Mouse (Mus musculus): ENCODE measurements around the gene Mon1b. TPM values are rescaled to one million over a fixed set of nuclear protein-coding genes. Genes with fewer than 3 reads are reported as not detected.

The Mon1b gene
- polyA plus RNA-seq, 1 experiment from 2014 or later: 7.7 TPM

DNA sequence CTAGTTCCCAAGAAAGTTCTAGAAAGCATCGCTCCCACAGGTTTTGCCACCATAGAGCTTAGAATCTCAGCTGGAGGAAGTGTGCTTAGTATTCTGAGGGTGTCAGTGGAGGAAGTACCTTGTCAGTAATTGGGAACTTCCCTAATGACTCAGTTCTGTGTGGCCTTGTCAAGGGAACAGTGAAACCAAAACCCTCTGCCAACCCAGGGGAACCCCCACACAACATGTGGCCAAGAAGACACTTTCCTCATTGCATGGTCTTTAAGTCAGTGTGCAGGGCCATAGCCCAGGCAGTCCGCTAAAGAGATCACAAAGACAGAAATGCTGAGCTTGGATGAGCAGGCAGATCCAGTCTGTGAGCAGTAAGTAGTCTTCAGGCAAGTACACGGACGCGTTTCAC lies 20.8 kb downstream of the Mon1b start:
- no peak overlapping the region for H3K4me3 ChIP-seq
- no peaks in the 10 kb centered on the region for H3K27me3 ChIP-seq (replicated peaks; ENCODE audit: low read depth, poor library complexity, severe bottlenecking)
- H3K36me3 ChIP-seq (replicated peaks): no peaks in the 10 kb centered on the region
- no peak for DNase-seq (ENCODE audit: low spot score)
- H3K9me3 ChIP-seq: no peaks in the 10 kb centered on the region
- WGBS: 95% methylated on average over 5 of the region's 5 CpGs
- no peaks in the 10 kb centered on the region for H3K4me1 ChIP-seq
- no peak overlapping the region for H3K27ac ChIP-seq (replicated peaks)

DNA sequence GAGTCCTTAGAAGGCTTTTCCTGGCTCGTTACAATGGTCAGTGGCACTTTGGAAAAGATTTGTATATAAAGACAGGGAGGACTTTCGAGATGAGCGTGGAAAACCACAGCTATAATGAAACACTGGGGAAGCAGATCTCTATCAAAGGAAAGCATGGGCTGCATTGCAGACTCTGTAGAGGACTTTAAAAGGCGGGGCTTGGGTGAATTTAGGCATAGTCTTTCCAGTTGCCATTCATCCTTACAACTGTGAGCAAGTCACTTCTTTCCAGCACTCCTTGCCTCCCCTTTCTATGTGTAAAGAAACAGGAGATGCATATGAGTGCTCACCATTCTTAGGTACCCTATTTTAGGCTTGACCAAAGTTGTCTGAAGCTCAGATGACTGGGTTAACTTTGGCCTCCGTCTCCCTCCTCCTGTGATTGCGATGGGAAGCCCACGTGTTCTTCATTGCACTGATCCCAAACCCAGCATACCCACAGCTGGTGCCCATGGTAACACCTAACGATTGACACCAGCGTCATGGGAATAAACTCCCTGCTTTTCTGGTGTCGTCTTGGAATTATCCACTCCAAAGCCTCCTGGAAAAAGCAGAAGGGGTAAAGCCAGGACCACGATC lies 21.4 kb downstream of the Mon1b start:
- DNase-seq (ENCODE audit: low spot score): no peak
- Histone ChIP-seq H3K36me3 (replicated peaks) (no peaks in the 10 kb centered on the region), H3K4me1 (no peaks in the 10 kb centered on the region), H3K27me3 (replicated peaks; ENCODE audit: low read depth, poor library complexity, severe bottlenecking) (no peaks in the 10 kb centered on the region), H3K4me3 (no peak overlapping the region), H3K9me3 (no peaks in the 10 kb centered on the region), H3K27ac (replicated peaks) (no peak overlapping the region)
- 82% methylated on average over 11 of the region's 11 CpGs for WGBS

DNA sequence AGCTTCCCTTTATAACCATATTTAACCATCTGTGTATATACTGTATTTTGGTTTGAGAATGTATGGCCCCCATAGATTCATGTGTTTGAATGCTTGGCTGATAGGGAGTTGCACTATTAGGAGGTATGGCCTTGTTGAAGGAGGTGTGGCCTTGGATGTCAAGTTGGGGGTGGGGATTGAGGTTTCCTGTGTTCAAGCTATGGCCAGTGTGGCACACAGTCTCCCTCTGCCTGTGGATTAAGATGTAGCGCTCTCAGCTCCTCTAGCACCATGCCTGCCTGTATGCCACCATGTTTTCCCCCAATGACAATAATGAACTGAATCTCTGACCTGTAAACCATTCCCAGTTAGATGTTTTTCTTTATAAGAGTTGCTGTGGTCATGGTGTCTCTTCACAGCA lies 24.7 kb downstream of the Mon1b start:
- no peaks in the 10 kb centered on the region; the same call in 1 of the 2 replicates for H3K4me1 ChIP-seq
- H3K4me3 ChIP-seq: no peak overlapping the region
- no peaks in the 10 kb centered on the region for H3K27me3 ChIP-seq (replicated peaks; ENCODE audit: low read depth, poor library complexity, severe bottlenecking)
- H3K27ac ChIP-seq (replicated peaks): no peak overlapping the region
- no peak for DNase-seq (ENCODE audit: low spot score)
- 89% methylated on average over 1 of the region's 1 CpGs for WGBS
- H3K9me3 ChIP-seq: no peaks in the 10 kb centered on the region
- H3K36me3 ChIP-seq (replicated peaks): no peaks in the 10 kb centered on the region

DNA sequence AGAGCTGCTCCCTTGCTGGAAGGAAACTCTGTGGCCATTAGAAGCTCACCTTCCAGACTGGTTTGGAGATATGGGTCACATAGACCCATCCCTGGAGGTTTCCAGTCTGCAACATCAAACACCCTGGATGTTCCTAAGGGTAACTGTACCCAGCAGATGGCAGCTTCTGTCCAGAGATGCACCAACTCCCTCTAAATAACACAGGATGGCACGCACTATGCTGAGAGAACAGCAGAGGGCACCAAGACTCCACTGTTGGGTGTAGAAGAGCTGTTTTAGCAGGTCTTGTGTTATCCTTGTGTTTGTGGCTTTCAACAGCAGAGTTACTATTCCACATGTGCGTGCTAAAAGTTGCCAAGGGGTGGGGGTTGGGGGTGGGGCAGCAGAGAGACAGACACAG lies 29.2 kb downstream of the Mon1b start:
- peaks cover 19% of the 10 kb centered on the region for H3K4me1 ChIP-seq
- H3K27ac ChIP-seq (replicated peaks): no peak overlapping the region
- H3K27me3 ChIP-seq (replicated peaks; ENCODE audit: low read depth, poor library complexity, severe bottlenecking): no peaks in the 10 kb centered on the region
- 13% methylated on average over 2 of the region's 2 CpGs for WGBS
- no peak overlapping the region for H3K4me3 ChIP-seq
- no peaks in the 10 kb centered on the region for H3K36me3 ChIP-seq (replicated peaks)
- peak; percentile 83 for DNase-seq (ENCODE audit: low spot score)
- H3K9me3 ChIP-seq: no peaks in the 10 kb centered on the region

DNA sequence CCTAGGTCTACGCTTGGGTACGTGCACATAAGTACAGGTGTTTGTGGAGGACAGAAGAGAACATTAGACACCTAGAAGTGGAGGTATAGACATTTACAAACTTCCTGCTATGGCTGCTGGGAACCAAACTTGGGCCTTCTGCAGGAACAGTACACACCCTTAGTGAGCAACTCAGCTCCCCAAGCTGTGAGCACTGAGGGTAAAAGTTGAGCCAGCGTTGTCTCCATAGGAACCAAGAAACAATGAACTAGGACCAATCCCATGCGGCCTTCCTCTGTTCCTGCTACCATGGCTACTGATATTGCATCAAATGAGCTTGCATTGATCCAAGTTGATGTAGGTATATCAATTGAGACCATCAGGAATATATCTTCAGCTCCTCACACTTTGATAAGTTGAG lies 29.6 kb downstream of the Mon1b start:
- Histone ChIP-seq H3K36me3 (replicated peaks) (no peaks in the 10 kb centered on the region), H3K27ac (replicated peaks) (no peak overlapping the region), H3K4me1 (peaks cover 21% of the 10 kb centered on the region), H3K4me3 (no peak overlapping the region), H3K9me3 (no peaks in the 10 kb centered on the region), H3K27me3 (replicated peaks; ENCODE audit: low read depth, poor library complexity, severe bottlenecking) (no peaks in the 10 kb centered on the region)
- WGBS: 69% methylated on average over 4 of the region's 4 CpGs
- no peak for DNase-seq (ENCODE audit: low spot score)

DNA sequence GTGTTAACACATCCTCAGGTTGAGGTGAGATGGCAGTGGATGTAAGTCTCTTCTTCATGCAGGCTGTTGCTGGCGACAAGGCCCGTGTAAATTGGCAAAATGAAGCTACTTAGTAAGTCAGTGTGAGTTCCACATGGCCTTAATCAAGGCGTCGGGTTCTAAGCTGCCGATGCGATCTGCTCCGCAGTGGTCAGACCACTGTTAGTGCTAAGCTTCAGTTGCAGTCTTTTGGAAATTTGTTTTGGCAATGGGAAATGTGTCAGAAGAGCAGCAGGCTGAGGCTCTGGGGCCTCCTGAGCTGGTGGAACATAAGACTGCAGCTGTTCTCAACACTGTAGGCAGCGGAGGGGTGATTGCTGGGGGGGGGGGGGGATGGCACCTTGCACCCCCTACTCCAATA lies 30.6 kb downstream of the Mon1b start:
- Histone ChIP-seq H3K4me1 (peaks cover 21% of the 10 kb centered on the region), H3K36me3 (replicated peaks) (no peaks in the 10 kb centered on the region)

DNA sequence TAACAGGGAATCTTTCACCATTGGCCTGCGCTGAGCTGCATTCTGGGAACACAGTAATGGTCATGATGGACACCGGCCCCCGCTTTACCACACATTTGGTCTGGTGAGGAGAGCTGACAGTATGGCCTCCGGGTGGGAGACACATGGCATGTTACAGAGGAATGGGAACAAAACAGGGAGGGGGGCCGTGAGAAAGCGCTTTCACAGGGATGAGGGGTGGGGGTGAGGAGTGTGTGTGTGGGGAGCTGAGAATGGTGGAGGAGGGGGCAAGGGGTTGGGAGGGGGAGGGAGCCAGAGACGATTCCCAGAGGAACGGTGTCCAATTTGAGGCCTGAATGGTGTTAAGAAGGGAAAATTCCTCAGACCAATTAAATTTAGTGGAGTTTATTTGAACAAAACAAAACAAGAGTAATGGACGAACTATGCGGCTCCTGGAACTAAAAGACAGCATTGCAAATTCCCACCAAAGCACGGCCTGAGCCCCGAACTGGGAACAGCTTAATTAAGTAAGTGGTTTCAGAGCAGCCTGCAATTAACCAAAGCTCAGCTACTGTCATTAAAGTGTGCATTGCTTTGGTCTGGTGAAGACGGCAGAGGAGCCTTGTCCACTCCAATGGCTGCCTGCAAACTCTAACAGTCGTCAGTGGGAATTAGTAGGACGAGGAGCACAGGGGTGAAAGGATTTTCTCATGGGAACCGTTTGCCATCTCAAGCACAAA lies 31.5 kb downstream of the Mon1b start:
- no peaks in the 10 kb centered on the region for H3K36me3 ChIP-seq (replicated peaks)
- H3K4me1 ChIP-seq: peaks cover 21% of the 10 kb centered on the region
- H3K27ac ChIP-seq (replicated peaks): no peak overlapping the region
- no peak overlapping the region for H3K4me3 ChIP-seq
- WGBS: 54% methylated on average over 16 of the region's 16 CpGs
- no peaks in the 10 kb centered on the region for H3K9me3 ChIP-seq
- no peak for DNase-seq (ENCODE audit: low spot score)
- no peaks in the 10 kb centered on the region for H3K27me3 ChIP-seq (replicated peaks; ENCODE audit: low read depth, poor library complexity, severe bottlenecking)

More for the DNA sequence above, 30.6 kb downstream of the Mon1b start:
- no peak for DNase-seq (ENCODE audit: low spot score)
- 70% methylated on average over 8 of the region's 8 CpGs for WGBS
- Histone ChIP-seq H3K4me3 (no peak overlapping the region), H3K9me3 (no peaks in the 10 kb centered on the region), H3K27ac (replicated peaks) (no peak overlapping the region), H3K27me3 (replicated peaks; ENCODE audit: low read depth, poor library complexity, severe bottlenecking) (no peaks in the 10 kb centered on the region)

DNA sequence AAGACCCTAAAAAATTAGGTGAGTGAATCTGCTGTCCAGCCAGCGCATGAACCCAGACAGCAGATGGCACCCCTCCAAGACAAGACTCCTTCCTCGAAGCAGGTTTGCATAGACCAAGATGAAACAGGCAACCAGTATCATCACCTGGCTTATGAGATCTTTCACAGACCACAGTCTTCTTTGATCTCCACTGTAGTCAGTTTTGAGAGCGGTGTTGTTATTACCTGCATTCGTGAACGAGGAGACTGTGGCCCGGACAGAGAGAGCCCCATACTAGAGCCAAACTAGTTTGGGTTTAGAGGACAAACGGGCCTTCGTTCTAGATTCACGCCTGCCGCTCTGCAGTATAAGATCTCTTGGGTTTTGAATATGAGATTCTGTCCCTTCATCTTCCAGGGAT lies 34.5 kb downstream of the Mon1b start:
- WGBS: 89% methylated on average over 10 of the region's 10 CpGs

DNA sequence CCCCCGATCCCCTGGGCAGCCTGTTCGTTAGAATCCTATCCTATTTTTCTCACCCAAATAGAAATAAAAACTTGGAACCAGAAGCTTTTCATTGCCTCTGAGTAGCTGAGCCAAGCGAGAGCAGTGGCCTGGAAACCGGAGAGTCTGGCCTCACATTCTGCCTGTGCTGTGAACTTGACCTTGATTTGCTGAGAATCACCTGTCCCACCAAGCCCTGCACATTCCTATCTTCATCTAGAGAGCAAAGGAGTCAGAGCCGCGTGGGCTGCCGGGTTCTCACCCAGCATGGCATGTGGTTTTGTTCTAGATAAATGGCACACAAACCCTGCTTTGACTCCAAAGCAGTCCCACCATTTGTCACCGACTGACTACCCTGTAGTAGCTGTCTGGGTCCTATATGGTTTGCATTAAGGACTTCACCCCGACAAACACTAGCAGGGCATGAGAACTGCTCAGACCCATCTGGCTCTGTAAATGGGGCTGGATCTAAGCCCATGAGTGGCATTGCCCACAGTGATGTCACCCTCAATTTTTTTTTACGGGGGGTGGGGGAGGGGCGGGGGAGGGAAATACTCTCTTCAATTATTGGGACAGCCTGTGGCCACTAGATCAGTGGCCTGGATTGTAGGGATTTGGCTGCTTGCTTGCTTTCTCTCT lies 37.3 kb downstream of the Mon1b start:
- no peaks in the 10 kb centered on the region for H3K36me3 ChIP-seq (replicated peaks)
- H3K4me1 ChIP-seq: peaks cover 16% of the 10 kb centered on the region; the same call in 1 of the 2 replicates
- H3K9me3 ChIP-seq: no peaks in the 10 kb centered on the region
- no peak overlapping the region for H3K27ac ChIP-seq (replicated peaks)
- DNase-seq (ENCODE audit: low spot score): peak; percentile 28
- H3K27me3 ChIP-seq (replicated peaks; ENCODE audit: low read depth, poor library complexity, severe bottlenecking): no peaks in the 10 kb centered on the region
- WGBS: 79% methylated on average over 11 of the region's 11 CpGs
- no peak overlapping the region for H3K4me3 ChIP-seq

More for the DNA sequence above, 34.5 kb downstream of the Mon1b start:
- DNase-seq (ENCODE audit: low spot score): no peak
- Histone ChIP-seq H3K4me3 (no peak overlapping the region), H3K27me3 (replicated peaks; ENCODE audit: low read depth, poor library complexity, severe bottlenecking) (no peaks in the 10 kb centered on the region), H3K36me3 (replicated peaks) (no peaks in the 10 kb centered on the region), H3K27ac (replicated peaks) (no peak overlapping the region), H3K9me3 (no peaks in the 10 kb centered on the region), H3K4me1 (peaks cover 34% of the 10 kb centered on the region)

DNA sequence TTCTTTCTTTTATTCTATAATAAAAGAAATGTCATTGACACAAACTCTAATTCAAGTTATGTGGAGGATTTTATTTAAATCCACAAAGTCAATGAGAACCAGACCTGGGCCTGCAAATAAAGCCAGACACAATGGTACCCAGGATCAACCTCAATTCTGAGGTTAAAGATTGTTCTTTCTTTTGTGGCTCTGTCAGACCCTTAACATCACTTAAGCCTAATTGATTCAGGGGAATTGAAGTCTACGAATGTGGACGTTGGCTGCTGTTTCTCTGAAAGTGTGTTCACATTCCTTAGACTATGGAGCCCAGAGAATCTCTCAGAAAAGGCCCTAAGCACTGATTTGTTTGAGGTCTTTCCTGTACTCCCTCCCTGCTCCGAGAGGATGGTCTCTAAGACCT lies 37.9 kb downstream of the Mon1b start:
- Histone ChIP-seq H3K36me3 (replicated peaks) (no peaks in the 10 kb centered on the region), H3K27ac (replicated peaks) (no peak overlapping the region), H3K4me3 (no peak overlapping the region), H3K9me3 (no peaks in the 10 kb centered on the region), H3K27me3 (replicated peaks; ENCODE audit: low read depth, poor library complexity, severe bottlenecking) (no peaks in the 10 kb centered on the region), H3K4me1 (peaks cover 16% of the 10 kb centered on the region; the same call in 1 of the 2 replicates)
- WGBS: 54% methylated on average over 3 of the region's 3 CpGs
- DNase-seq (ENCODE audit: low spot score): no peak

DNA sequence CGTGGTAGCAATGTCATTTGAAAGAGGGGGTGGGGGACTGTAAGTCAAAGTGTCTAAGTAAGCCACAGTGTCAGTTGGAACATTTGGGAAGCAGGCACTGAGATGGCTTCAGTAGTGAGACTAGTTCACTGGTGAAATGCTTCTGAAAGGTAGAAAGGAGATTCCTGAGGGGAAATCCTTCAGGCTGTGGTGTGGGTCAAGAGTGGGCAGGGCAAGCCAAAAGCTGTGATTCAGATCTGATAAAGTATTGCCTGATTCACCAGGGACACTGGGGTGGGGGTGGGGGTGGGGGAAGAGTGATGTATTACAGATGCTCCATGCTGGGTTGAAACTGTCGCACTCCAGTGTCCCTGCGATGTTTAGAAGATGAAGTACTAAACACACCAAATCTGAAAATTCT lies 39.2 kb downstream of the Mon1b start:
- H3K4me3 ChIP-seq: no peak overlapping the region
- H3K36me3 ChIP-seq (replicated peaks): no peaks in the 10 kb centered on the region
- DNase-seq (ENCODE audit: low spot score): no peak
- no peaks in the 10 kb centered on the region for H3K9me3 ChIP-seq
- WGBS: 87% methylated on average over 3 of the region's 3 CpGs
- peaks cover 15% of the 10 kb centered on the region; the same call in 1 of the 2 replicates for H3K4me1 ChIP-seq
- H3K27ac ChIP-seq (replicated peaks): no peak overlapping the region
- H3K27me3 ChIP-seq (replicated peaks; ENCODE audit: low read depth, poor library complexity, severe bottlenecking): no peaks in the 10 kb centered on the region

DNA sequence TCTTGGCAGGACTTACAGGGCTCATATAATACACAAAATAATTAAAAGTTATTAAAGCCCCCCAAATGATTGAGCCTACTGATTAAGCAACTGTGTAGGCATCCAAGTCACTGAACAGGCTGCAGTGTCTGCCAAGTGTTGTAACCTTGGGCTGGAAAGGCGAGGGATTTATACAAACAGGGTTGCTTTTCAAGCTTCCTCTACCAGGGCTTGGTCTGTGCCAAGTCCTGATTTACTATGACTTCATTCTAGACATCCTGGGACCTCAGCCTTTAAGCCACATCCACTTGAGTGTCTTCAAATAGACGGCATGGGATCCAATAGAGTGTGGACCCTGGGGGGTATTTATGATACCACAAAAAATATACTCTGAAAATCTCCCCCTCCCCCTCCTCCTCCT lies 39.9 kb downstream of the Mon1b start:
- 85% methylated on average over 2 of the region's 2 CpGs for WGBS
- Histone ChIP-seq H3K27ac (replicated peaks) (no peak overlapping the region), H3K4me3 (no peak overlapping the region), H3K36me3 (replicated peaks) (no peaks in the 10 kb centered on the region), H3K4me1 (peaks cover 13% of the 10 kb centered on the region; the same call in 1 of the 2 replicates), H3K27me3 (replicated peaks; ENCODE audit: low read depth, poor library complexity, severe bottlenecking) (no peaks in the 10 kb centered on the region), H3K9me3 (no peaks in the 10 kb centered on the region)
- DNase-seq (ENCODE audit: low spot score): no peak

DNA sequence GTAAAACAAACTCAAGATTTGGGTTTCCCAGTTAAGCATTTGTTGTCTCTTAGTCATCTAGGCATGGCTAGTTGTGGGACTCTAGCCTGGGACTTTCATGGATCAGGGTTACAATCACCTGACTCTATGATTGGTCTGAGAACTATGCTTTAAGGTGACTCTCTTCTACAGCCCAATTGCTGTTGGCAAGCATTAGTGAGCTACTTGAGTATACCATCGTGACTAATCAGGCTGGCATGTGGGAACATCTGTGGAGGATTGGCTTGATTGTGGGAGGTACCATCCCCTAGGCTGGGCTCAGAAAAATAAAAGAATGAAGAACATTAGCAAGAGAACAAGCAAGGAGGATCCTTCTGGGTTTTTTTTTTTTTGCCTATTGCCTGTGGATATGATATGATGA lies 41.4 kb downstream of the Mon1b start:
- Histone ChIP-seq H3K27me3 (replicated peaks; ENCODE audit: low read depth, poor library complexity, severe bottlenecking) (no peaks in the 10 kb centered on the region), H3K4me3 (no peak overlapping the region), H3K4me1 (peaks cover 13% of the 10 kb centered on the region; the same call in 1 of the 2 replicates), H3K36me3 (replicated peaks) (no peaks in the 10 kb centered on the region), H3K9me3 (no peaks in the 10 kb centered on the region), H3K27ac (replicated peaks) (no peak overlapping the region)
- 90% methylated on average over 1 of the region's 1 CpGs for WGBS
- DNase-seq (ENCODE audit: low spot score): no peak

All from embryonic facial prominence, embryonic 10.5 days (tissue).